ENCODE assay signal across 27 mouse cellular contexts in genomic region chr4:120689317-120689716, GRCm38 (mm10). TPM values are rescaled to one million over a fixed set of nuclear protein-coding genes. Genes with fewer than 3 reads are reported as not detected.
A peak's percentile ranks its signal among the peaks of the same experiment; 100 is the strongest.
DNase-seq lines count a peak whose midpoint lies in the region; ATAC-seq and TF ChIP-seq lines count a peak whose summit lies in the region.
"Had no signal": no experiment of that assay in that cellular context is flagged by ENCODE, and none has a peak within 500 bp of the region (broad histone marks: within the 10 kb centered on the region; RNA-seq: fewer than 3 reads in every experiment).

No protein-coding gene starts in this region.

- H3K9me3 ChIP-seq in liver, postnatal 0 days (ENCODE audit: low read length) = no peaks in the 10 kb centered on the region
- no peaks in the 10 kb centered on the region for H3K9me3 ChIP-seq in intestine, embryonic 15.5 days
- no peaks in the 10 kb centered on the region for H3K9me3 ChIP-seq in intestine, postnatal 0 days (ENCODE audit: control insufficient read depth)
- H3K9me3 ChIP-seq in stomach, embryonic 16.5 days (replicated peaks; ENCODE audit: control insufficient read depth, low read length) = no peaks in the 10 kb centered on the region
- H3K9me3 ChIP-seq: forebrain, embryonic 10.5 days; hindbrain, embryonic 10.5 days; hindbrain, embryonic 13.5 days had no signal

- H3K36me3 ChIP-seq in liver, postnatal 0 days (replicated peaks; ENCODE audit: insufficient read depth, low read length) = no peaks in the 10 kb centered on the region
- H3K36me3 ChIP-seq in intestine, embryonic 15.5 days = no peaks in the 10 kb centered on the region
- H3K36me3 ChIP-seq in intestine, postnatal 0 days (ENCODE audit: control insufficient read depth, insufficient read depth) = no peaks in the 10 kb centered on the region
- no peaks in the 10 kb centered on the region for H3K36me3 ChIP-seq in stomach, embryonic 16.5 days (ENCODE audit: control insufficient read depth, insufficient read depth, low read length)
- H3K36me3 ChIP-seq: forebrain, embryonic 10.5 days; hindbrain, embryonic 10.5 days; hindbrain, embryonic 13.5 days had no signal

- no peak for TF ChIP-seq CTCF in liver, postnatal 0 days (IDR thresholded peaks at IDR 0.05; ENCODE audit: low read depth)
- no peak for TF ChIP-seq CTCF in intestine, postnatal 0 days (IDR thresholded peaks at IDR 0.05; ENCODE audit: low read depth)

- DNase-seq in liver, postnatal 0 days = no peak
- DNase-seq in liver = no peak
- no peak for DNase-seq in adrenal gland, adult (ENCODE audit: inconsistent age in 2 of 2, low spot score in 1 of 2)
- DNase-seq in urinary bladder, postnatal 25 days (ENCODE audit: low spot score) = no peak
- DNase-seq in adrenal gland, postnatal 10 days = no peak
- DNase-seq: adrenal gland, postnatal 14 days; cerebellum, adult 11 months; cerebellum, adult 2 months; cerebellum, adult 9-11 months; cerebellum, postnatal 25 days; forebrain, postnatal 0 days; gastrocnemius, adult 2 months; gastrocnemius, postnatal 14 days; heart, adult 11 months; heart, postnatal 36 days had no signal

- H3K4me3 ChIP-seq in liver, postnatal 0 days (ENCODE audit: low read depth, low read length) = no peak overlapping the region
- no peak overlapping the region for H3K4me3 ChIP-seq in intestine, embryonic 15.5 days (replicated peaks)
- H3K4me3 ChIP-seq in intestine, postnatal 0 days (ENCODE audit: low read depth, low read length) = no peak overlapping the region
- H3K4me3 ChIP-seq in stomach, embryonic 16.5 days (replicated peaks; ENCODE audit: low read length) = no peak overlapping the region
- H3K4me3 ChIP-seq: forebrain, embryonic 10.5 days; gastrocnemius, adult 2 months; hindbrain, embryonic 10.5 days; hindbrain, embryonic 13.5 days had no signal

- no peaks in the 10 kb centered on the region for H3K4me1 ChIP-seq in liver, postnatal 0 days (ENCODE audit: insufficient read depth)
- no peaks in the 10 kb centered on the region for H3K4me1 ChIP-seq in intestine, embryonic 15.5 days (replicated peaks)
- H3K4me1 ChIP-seq in intestine, postnatal 0 days (replicated peaks; ENCODE audit: control insufficient read depth, insufficient read depth, low read length) = no peaks in the 10 kb centered on the region
- no peaks in the 10 kb centered on the region for H3K4me1 ChIP-seq in stomach, embryonic 16.5 days (ENCODE audit: control insufficient read depth, insufficient read depth, low read length)
- H3K4me1 ChIP-seq: hindbrain, embryonic 10.5 days had no signal

- no peak for TF ChIP-seq EP300 in liver, postnatal 0 days (IDR thresholded peaks at IDR 0.05; ENCODE audit: low read depth)

- no peak overlapping the region for H3K4me2 ChIP-seq in liver, postnatal 0 days (ENCODE audit: low read depth, low read length)
- H3K4me2 ChIP-seq in intestine, embryonic 15.5 days (replicated peaks) = no peak overlapping the region
- no peak overlapping the region for H3K4me2 ChIP-seq in intestine, postnatal 0 days (replicated peaks; ENCODE audit: low read depth)
- H3K4me2 ChIP-seq in stomach, embryonic 16.5 days (ENCODE audit: low read depth, low read length) = no peak overlapping the region
- H3K4me2 ChIP-seq: heart, embryonic 11.5 days; hindbrain, embryonic 13.5 days had no signal

- peak; percentile 63; the same call in 1 of the 2 replicates for ATAC-seq in liver, postnatal 0 days
- peak; percentile 70 for ATAC-seq in intestine, embryonic 15.5 days
- ATAC-seq in intestine, postnatal 0 days = peak; percentile 83
- peak; percentile 50; the same call in 1 of the 2 replicates for ATAC-seq in stomach, embryonic 16.5 days (ENCODE audit: insufficient read depth, low FRiP score)
- ATAC-seq: activated CD4-positive, CD25-positive, alpha-beta regulatory T cell, adult 4 months; forebrain, embryonic 14.5 days; forebrain, postnatal 0 days; hindbrain, embryonic 16.5 days had no signal

- WGBS in liver, postnatal 0 days (ENCODE audit: insufficient replicate concordance) = 58% methylated on average over 6 of the region's 6 CpGs
- WGBS in intestine, embryonic 15.5 days = 56% methylated on average over 6 of the region's 6 CpGs
- WGBS in intestine, postnatal 0 days = 36% methylated on average over 6 of the region's 6 CpGs
- WGBS in stomach, embryonic 16.5 days = 50% methylated on average over 6 of the region's 6 CpGs

- no peak overlapping the region for H3K27ac ChIP-seq in liver, postnatal 0 days (ENCODE audit: low read depth)
- no peak overlapping the region for H3K27ac ChIP-seq in intestine, embryonic 15.5 days
- no peak overlapping the region for H3K27ac ChIP-seq in intestine, postnatal 0 days (ENCODE audit: low read depth, low read length)
- H3K27ac ChIP-seq in stomach, embryonic 16.5 days (ENCODE audit: low read length) = no peak overlapping the region
- H3K27ac ChIP-seq: forebrain, embryonic 10.5 days; gastrocnemius, adult 2 months; hindbrain, embryonic 10.5 days; hindbrain, embryonic 13.5 days had no signal

- no peaks in the 10 kb centered on the region for H3K27me3 ChIP-seq in liver, postnatal 0 days (ENCODE audit: insufficient read depth, low read length)
- H3K27me3 ChIP-seq in intestine, embryonic 15.5 days (replicated peaks) = no peaks in the 10 kb centered on the region
- H3K27me3 ChIP-seq in intestine, postnatal 0 days (replicated peaks; ENCODE audit: control insufficient read depth, insufficient read depth, low read length) = no peaks in the 10 kb centered on the region
- no peaks in the 10 kb centered on the region for H3K27me3 ChIP-seq in stomach, embryonic 16.5 days (ENCODE audit: control insufficient read depth, insufficient read depth, low read length)

- no peak overlapping the region for H3K9ac ChIP-seq in liver, postnatal 0 days (replicated peaks)
- H3K9ac ChIP-seq in intestine, embryonic 15.5 days = no peak overlapping the region
- H3K9ac ChIP-seq in intestine, postnatal 0 days (ENCODE audit: low read depth, low read length) = no peak overlapping the region
- H3K9ac ChIP-seq in stomach, embryonic 16.5 days (ENCODE audit: low read length) = no peak overlapping the region
- H3K9ac ChIP-seq: forebrain, postnatal 0 days; hindbrain, embryonic 13.5 days had no signal

RNA-seq across cellular contexts. Expression of gene Cited4, which starts 22.9 kb away (rescaled TPM):
- 21.2 and 22.9 TPM in 2 replicates for polyA plus RNA-seq in liver, postnatal 0 days (2015; fragmentation: Nextera tagmentation; extraction: Ambion mirVana)
- polyA plus RNA-seq in intestine, embryonic 15.5 days (2015; fragmentation: Nextera tagmentation; extraction: Ambion mirVana) = 2.4 and 2.8 TPM in 2 replicates
- 1.7 and 2.1 TPM in 2 replicates for polyA plus RNA-seq in intestine, postnatal 0 days (2015; fragmentation: Nextera tagmentation; extraction: Ambion mirVana)
- 3.0 and 4.0 TPM in 2 replicates for polyA plus RNA-seq in stomach, embryonic 16.5 days (2015; fragmentation: Nextera tagmentation; extraction: Ambion mirVana)
- 1 to 10 TPM; 3.2 to 7.4 TPM for total RNA-seq in adrenal gland, postnatal 10 days (2021)
- polyA plus RNA-seq: C2C12 had no signal

RNA-seq across cellular contexts. Expression of gene Kcnq4, which starts 59.1 kb away (rescaled TPM):
- 0.14 and 0.20 TPM in 2 replicates for polyA plus RNA-seq in liver, postnatal 0 days (2015; fragmentation: Nextera tagmentation; extraction: Ambion mirVana)
- polyA plus RNA-seq in intestine, embryonic 15.5 days (2015; fragmentation: Nextera tagmentation; extraction: Ambion mirVana) = 2.2 and 2.3 TPM in 2 replicates
- 1.6 and 2.0 TPM in 2 replicates for polyA plus RNA-seq in intestine, postnatal 0 days (2015; fragmentation: Nextera tagmentation; extraction: Ambion mirVana)
- polyA plus RNA-seq in stomach, embryonic 16.5 days (2015; fragmentation: Nextera tagmentation; extraction: Ambion mirVana) = 3.3 and 4.1 TPM in 2 replicates
- total RNA-seq in adrenal gland, postnatal 10 days (2021) = 1 to 10 TPM; 4.1 to 7.7 TPM
- total RNA-seq: common myeloid progenitor, adult 5-6 weeks had no signal
- polyA plus RNA-seq: activated CD4-positive, CD25-positive, alpha-beta regulatory T cell, adult 4 months had no signal
